Mouse (Mus musculus) stomach, embryonic 16.5 days (tissue): ENCODE measurements around the gene Ankle1. TPM values are rescaled to one million over a fixed set of nuclear protein-coding genes. Genes with fewer than 3 reads are reported as not detected.

Source experiments
- ATAC-seq: fragments of 200-750 bp; cut with Nextera tagmentation; 2 replicates; pipeline ENCODE4 v1.8.0; 2017; ENCODE audit warnings: moderate number of reproducible peaks, moderate TSS enrichment; ENCODE audit not compliant: insufficient read depth, low FRiP score
- H3K27ac ChIP-seq: fragments of 300-500 bp; sonication (generic); 2 replicates; pipeline ENCODE4 v1.5.1; 2014; ENCODE audit warnings: low read length
- H3K27me3 ChIP-seq: fragments of 300-500 bp; sonication (generic); 2 replicates; pipeline ENCODE4 v1.6.1; 2014; ENCODE audit warnings: low read length, control low read depth, mixed read lengths; ENCODE audit not compliant: control insufficient read depth, insufficient read depth
- H3K36me3 ChIP-seq: fragments of 300-500 bp; sonication (generic); 2 replicates; pipeline ENCODE4 v1.6.1; 2014; ENCODE audit warnings: low read length; ENCODE audit not compliant: control insufficient read depth, insufficient read depth
- H3K4me1 ChIP-seq: fragments of 300-500 bp; sonication (generic); 2 replicates; pipeline ENCODE4 v1.6.1; 2014; ENCODE audit warnings: low read length, control low read depth, mixed read lengths; ENCODE audit not compliant: control insufficient read depth, insufficient read depth
- H3K4me2 ChIP-seq: fragments of 300-500 bp; sonication (generic); 2 replicates; pipeline ENCODE4 v1.6.1; 2014; ENCODE audit warnings: low read depth, low read length, mixed read lengths
- H3K4me3 ChIP-seq: fragments of 300-500 bp; sonication (generic); replicated peaks from 2 replicates; pipeline ENCODE4 v1.5.1; 2014; ENCODE audit warnings: mild to moderate bottlenecking, low read length
- H3K9ac ChIP-seq: fragments of 300-500 bp; sonication (generic); 2 replicates; pipeline ENCODE4 v1.6.1; 2014; ENCODE audit warnings: low read length
- H3K9me3 ChIP-seq: fragments of 300-500 bp; sonication (generic); replicated peaks from 2 replicates; pipeline ENCODE4 v1.6.1; 2016; ENCODE audit warnings: low read length, control low read depth; ENCODE audit not compliant: control insufficient read depth
- WGBS: fragments of 180-500 bp; shearing (Covaris S2); extraction: QIAGEN DNeasy Blood & Tissue Kit; methylation state at CpG from one replicate; pipeline ENCODE4 v1.1.7; 2014; 5-methylcytosine and 5-hydroxymethylcytosine counted together
- polyA plus RNA-seq: library from polyadenylated mRNA; unstranded; fragments of >200 nt; fragmentation: Nextera tagmentation; extraction: Ambion mirVana; gene quantifications from 2 replicates; pipeline ENCODE4 v1.2.1, GENCODE M21; 2015

Ankle1 gene
- polyA plus RNA-seq, 1 experiment from 2014 or later = 38.7 TPM

DNA sequence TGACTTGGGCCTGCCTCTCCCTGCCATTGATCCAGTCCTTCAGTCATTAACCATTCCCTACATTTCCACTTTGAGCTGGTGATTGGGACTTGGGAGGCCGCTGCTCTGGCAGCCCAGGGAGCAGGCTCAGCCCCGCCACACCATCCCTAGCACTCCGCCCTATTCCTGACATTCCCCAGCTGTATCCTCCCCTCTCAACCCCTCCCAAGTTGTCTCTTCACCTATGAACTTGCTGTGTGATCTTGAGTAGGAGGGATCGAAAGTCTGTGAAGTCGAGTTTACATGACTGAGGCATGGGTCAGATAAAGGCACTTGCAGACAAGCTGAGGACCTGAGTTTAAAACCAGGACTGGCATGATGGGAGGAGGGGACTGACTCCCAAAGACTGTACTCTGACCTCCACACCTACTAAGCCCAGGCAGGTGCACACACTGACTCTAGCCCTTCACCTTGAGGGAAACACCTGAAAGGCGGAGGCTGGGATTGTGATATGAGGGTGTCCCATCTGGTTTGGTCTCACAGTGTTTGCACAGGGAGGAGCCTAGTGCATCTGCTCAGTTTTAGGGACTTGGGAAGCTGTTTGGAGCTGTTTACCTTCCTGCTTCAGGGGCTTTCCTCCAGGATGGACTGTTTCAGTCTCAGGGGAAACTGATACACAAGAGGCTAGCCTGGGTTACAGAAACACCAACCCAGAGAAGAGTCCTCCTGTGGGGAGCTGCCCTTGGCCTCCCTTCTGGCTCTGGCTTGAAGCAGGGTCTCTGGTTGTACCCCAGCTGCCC is 2.5 kb upstream of the Ankle1 start:
- Histone ChIP-seq H3K4me2 (no peak overlapping the region), H3K27me3 (no peaks in the 10 kb centered on the region), H3K27ac (no peak overlapping the region), H3K36me3 (peaks cover 13% of the 10 kb centered on the region), H3K9me3 (no peaks in the 10 kb centered on the region), H3K4me1 (peaks cover 20% of the 10 kb centered on the region), H3K9ac (no peak overlapping the region), H3K4me3 (no peak overlapping the region)
- no peak for ATAC-seq
- WGBS = 50% methylated on average over 6 of the region's 6 CpGs

DNA sequence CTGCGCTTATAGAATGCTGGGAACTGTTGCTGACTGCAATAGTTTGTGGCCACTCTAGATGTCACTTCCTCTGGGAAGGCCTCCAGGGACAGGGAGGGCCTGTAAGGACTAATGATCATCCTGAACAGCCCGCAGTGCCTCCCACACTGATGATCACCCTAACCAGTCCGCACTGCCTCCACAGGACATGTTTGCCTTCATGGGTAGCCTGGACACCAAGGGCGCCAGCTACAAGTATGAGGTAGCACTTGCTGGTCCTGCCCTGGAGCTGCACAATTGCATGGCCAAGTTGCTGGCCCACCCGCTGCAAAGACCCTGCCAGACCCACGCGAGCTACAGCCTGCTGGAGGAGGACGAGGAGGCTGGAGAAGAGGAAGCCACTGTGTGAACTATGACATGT is 1.8 kb upstream of the Ankle1 start:
- Histone ChIP-seq H3K27me3 (no peaks in the 10 kb centered on the region), H3K4me3 (no peak overlapping the region), H3K9me3 (no peaks in the 10 kb centered on the region), H3K27ac (no peak overlapping the region), H3K9ac (no peak overlapping the region), H3K36me3 (peaks cover 15% of the 10 kb centered on the region; the same call in 1 of the 2 replicates), H3K4me2 (no peak overlapping the region), H3K4me1 (peaks cover 20% of the 10 kb centered on the region)
- ATAC-seq = no peak
- 87% methylated on average over 8 of the region's 8 CpGs for WGBS

DNA sequence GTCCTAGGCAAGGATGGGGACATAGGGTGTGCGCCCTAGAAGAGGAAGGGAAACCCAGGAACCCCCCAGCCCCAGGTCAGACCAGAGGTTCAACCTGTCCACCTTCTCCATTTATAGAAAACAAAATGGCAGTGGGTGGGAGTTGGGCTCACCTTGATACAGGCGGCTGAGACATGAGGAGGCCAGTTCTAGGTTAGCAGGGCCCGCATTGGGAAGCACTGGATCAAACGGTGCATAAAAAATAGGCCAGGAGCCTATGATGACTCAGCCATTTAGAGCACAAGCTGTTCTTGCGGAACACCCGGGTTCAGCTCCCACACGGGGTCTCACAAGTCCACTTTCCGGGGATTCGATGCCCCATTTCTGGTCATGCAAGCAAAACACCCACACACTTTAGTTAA is 859 bp upstream of the Ankle1 start:
- Histone ChIP-seq H3K27ac (no peak overlapping the region), H3K9me3 (no peaks in the 10 kb centered on the region), H3K4me1 (peaks cover 20% of the 10 kb centered on the region), H3K9ac (no peak overlapping the region), H3K4me2 (peak overlapping the region; percentile 96), H3K27me3 (no peaks in the 10 kb centered on the region), H3K36me3 (peaks cover 24% of the 10 kb centered on the region; the same call in 1 of the 2 replicates), H3K4me3 (no peak overlapping the region)
- ATAC-seq = no peak
- WGBS = 82% methylated on average over 9 of the region's 9 CpGs

DNA sequence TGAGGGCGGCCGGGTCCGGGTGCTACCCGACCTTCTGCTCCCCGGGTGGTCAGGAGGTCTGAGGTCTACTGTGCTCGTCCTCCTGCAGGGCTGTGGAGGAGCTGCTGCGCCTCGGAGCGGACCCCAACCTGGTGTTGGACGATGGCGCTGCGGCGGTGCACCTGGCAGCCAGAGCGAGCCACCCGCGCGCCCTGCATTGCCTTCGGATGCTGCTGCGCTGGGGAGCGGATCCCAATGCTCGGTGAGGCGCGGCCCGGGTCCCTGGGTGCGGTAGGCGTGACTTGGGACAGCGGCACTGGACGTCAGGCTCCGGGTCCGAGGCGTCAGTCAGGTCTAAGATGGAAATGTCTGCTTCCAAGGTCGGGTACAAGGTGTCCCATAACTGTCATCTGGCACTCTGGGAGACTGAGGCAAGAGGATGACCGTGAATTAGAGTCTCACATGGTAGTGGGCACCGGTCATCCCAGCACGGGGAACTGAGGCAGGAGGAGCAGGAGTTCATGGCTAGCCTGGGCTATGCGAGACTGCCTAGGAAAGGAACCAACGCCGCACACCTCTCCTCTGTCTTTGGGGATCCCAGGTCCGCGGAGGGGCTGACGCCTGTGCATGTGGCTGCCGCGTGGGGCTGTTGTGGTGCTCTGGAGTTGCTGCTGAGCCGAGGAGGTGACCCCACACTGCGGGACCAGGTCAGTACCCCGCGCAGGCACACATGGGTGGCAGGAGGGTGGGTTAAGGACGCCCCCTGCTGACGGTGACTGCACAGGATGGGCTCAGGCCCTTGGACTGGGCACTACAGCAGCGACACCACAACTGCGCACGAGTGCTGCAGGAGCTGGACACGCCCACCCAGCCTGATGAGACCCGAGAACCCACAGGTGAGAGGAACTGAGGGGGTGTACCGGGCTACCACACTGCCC is 547 bp downstream of the Ankle1 start:
- Histone ChIP-seq H3K9me3 (no peaks in the 10 kb centered on the region), H3K27me3 (no peaks in the 10 kb centered on the region), H3K4me2 (peak overlapping the region; percentile 96), H3K36me3 (peaks cover 24% of the 10 kb centered on the region; the same call in 1 of the 2 replicates), H3K9ac (peak overlapping the region; percentile 81), H3K4me1 (peaks cover 20% of the 10 kb centered on the region), H3K4me3 (peak overlapping the region; percentile 78), H3K27ac (peak overlapping the region; percentile 57)
- peak; percentile 76 for ATAC-seq
- WGBS = under 1% methylated on average over 55 of the region's 55 CpGs

DNA sequence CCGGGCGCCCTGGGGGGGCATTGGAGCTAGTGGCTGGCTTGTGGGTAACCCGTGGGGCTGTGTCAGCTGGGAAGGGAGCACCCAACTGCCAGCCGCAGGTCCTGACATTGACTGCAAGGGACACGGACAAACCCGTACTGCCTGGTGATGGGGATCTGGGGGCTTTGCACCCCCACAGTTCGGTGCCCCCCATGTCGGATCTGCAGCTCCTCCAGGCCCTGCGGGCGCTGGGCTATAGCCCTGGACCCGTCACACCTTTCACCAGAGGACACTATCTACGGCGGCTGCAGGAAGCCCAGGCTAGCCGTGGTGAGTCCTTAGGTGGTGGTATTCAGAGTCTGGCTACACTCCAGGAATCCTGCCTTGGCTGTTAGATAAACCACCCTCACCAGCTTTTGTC is 1.6 kb downstream of the Ankle1 start:
- Histone ChIP-seq H3K4me1 (peaks cover 20% of the 10 kb centered on the region), H3K27ac (no peak overlapping the region), H3K9me3 (no peaks in the 10 kb centered on the region), H3K4me3 (no peak overlapping the region), H3K9ac (peak overlapping the region; percentile 3; the same call in 1 of the 2 replicates), H3K4me2 (0 out of 2 replicates have a peak overlapping the region, but pooled peaks have one; percentile 96), H3K27me3 (no peaks in the 10 kb centered on the region), H3K36me3 (peaks cover 24% of the 10 kb centered on the region; the same call in 1 of the 2 replicates)
- WGBS = 90% methylated on average over 14 of the region's 14 CpGs
- no peak for ATAC-seq

DNA sequence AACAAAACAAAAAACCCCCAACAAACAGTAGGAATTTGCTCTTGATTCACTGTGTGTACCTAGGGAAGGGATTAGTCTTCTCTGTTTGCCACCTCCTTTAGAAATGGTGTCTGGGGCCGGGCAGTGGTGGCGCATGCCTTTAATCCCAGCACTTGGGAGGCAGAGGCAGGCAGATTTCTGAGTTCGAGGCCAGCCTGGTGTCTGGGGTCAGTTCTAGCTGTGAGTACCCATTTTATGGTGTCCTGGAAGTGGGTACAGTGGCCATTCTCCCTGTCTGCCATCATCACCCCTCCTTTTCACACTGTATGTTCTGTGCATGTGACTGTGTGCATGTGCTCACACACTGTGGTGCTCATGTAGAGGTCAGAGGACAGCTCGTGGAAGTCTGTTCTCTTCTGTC is 2.4 kb downstream of the Ankle1 start:
- Histone ChIP-seq H3K4me2 (no peak overlapping the region), H3K9ac (no peak overlapping the region), H3K36me3 (peaks cover 24% of the 10 kb centered on the region; the same call in 1 of the 2 replicates), H3K4me1 (peaks cover 20% of the 10 kb centered on the region), H3K27ac (no peak overlapping the region), H3K27me3 (no peaks in the 10 kb centered on the region), H3K9me3 (no peaks in the 10 kb centered on the region), H3K4me3 (no peak overlapping the region)
- ATAC-seq = no peak
- 95% methylated on average over 4 of the region's 4 CpGs for WGBS

DNA sequence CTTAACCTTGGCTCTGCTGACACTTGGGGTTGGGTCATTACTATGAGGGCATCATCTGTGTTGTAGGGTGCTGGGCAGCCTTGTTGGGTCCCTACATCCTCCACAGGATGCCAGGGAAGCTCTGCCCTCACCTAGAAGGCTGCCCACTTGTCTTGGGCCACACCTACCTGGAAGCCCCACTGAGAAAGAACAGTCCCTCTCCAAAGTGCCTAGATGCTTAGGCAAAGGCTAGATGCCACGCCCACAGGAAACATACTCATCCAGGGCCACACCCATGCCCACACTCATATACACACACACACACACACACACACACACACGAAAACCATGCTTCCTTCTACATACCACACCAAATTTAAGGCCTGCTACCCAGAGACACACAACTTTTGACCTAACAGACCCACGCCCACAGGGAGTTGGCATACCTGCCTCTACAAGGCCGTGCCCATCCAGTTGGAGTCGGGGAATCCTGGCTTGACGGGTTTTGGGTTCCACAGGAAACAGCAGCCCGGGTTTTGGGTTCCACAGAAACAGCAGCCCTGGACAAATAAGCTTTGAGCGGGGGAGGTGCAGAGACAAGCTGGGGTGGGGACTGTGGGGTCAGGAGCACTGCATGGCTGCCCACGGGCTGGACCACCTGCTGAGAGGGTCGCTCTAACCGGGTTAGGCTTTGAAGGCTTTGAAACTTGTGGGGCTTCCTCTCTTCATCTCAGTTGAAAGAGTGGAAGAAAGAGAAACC is 5.9 kb downstream of the Ankle1 start:
- H3K9ac ChIP-seq = no peak overlapping the region
- ATAC-seq = no peak
- no peak overlapping the region for H3K4me2 ChIP-seq
- H3K27me3 ChIP-seq = no peaks in the 10 kb centered on the region
- no peak overlapping the region for H3K4me3 ChIP-seq
- H3K9me3 ChIP-seq = no peaks in the 10 kb centered on the region
- peaks cover 24% of the 10 kb centered on the region; the same call in 1 of the 2 replicates for H3K36me3 ChIP-seq
- peaks cover 4% of the 10 kb centered on the region for H3K4me1 ChIP-seq
- H3K27ac ChIP-seq = no peak overlapping the region
- WGBS = 42% methylated on average over 11 of the region's 11 CpGs

DNA sequence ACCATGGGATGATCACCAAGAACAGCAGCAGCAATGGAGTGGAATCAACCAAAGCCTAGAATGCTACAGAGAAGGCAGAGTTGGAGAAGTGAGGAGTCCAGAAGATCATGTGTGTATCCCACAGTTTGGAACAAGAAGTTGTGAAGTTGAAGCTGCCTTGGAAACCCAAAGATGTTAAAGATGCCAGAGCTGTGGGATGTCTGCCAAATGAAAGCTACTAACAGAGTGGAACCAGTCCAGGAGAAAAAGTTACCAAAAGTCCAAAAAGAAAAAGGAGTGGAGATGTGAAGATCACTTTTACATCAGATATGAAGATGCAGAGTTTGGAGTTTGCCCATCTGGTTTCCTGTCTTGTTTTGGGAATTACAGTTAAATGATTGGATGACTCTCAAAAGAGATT is 16.3 kb downstream of the Ankle1 start:
- no peaks in the 10 kb centered on the region for H3K36me3 ChIP-seq
- no peak overlapping the region for H3K9ac ChIP-seq
- H3K9me3 ChIP-seq = no peaks in the 10 kb centered on the region
- H3K27me3 ChIP-seq = no peaks in the 10 kb centered on the region
- no peak overlapping the region for H3K4me3 ChIP-seq
- ATAC-seq = no peak
- H3K4me1 ChIP-seq = no peaks in the 10 kb centered on the region
- H3K27ac ChIP-seq = no peak overlapping the region
- H3K4me2 ChIP-seq = no peak overlapping the region
